Mouse (Mus musculus): ENCODE data around the gene Synpo2. TPM values are rescaled to one million over a fixed set of nuclear protein-coding genes. Genes with fewer than 3 reads are reported as not detected.

Synpo2 gene
- polyA plus RNA-seq, 1 experiment from 2014 or later, result 0.72 TPM

DNA sequence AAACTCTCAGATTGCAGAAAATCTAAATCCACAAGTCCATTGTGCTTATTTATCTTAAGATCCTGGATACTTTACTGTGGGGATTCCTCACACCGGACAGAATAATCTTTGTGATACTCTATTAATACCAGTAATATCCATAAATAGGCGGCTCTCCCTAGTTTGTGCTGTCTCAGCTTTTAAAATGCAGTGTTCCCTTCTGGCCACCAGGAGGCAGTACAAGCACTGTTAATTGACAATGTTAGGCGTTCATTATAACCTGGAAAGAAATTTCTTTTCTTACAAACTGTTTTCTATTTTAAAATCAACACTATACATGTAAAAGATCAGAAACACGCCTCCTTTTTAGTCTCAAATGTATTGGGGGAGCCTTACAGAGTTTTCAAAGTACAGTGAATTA, 75.2 kb downstream of the Synpo2 start:
- Histone ChIP-seq H3K9me3 (replicated peaks) (no peaks in the 10 kb centered on the region), H3K27ac (no peak overlapping the region), H3K36me3 (ENCODE audit: poor library complexity, severe bottlenecking) (no peaks in the 10 kb centered on the region), H3K4me1 (no peaks in the 10 kb centered on the region), H3K4me3 (no peak overlapping the region), H3K9ac (no peak overlapping the region), H3K27me3 (no peaks in the 10 kb centered on the region), H3K4me2 (no peak overlapping the region)
- 13% methylated on average over 4 of the region's 4 CpGs for WGBS
- no peak for ATAC-seq

DNA sequence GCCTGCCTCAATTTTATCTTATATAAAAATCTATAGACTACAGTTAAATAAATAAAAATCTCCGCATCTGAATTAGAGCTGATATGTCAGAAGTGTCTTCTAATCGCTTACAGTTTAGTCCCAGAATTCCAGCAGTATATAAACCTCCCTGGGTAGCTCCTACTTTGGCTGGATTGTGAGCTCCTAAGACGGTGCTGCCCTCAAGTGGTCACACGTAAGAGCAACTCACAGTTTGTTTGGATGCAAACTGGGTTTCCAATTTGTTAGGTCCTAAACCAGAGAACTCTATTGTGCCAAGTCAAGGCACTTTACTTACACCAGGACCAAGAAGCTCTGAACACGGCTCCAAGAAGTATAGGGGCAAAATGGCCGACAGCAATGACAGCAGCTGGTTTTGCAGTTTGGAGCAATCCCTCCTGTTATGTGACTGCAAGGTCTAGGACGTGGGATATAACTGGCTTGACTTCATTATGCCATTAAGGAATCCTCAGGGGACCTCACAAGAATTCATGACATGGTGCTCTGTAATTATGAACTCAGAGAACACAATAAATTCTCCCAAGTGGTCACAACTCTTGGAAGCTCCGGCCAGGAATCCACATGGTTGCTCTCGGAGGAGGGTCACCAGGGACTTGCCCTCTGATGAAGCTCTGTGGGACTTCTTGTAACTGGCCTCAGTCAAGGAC, 76.7 kb downstream of the Synpo2 start:
- H3K36me3 ChIP-seq (ENCODE audit: poor library complexity, severe bottlenecking), result no peaks in the 10 kb centered on the region
- H3K27ac ChIP-seq, result no peak overlapping the region
- H3K4me3 ChIP-seq, result no peak overlapping the region
- no peak overlapping the region for H3K9ac ChIP-seq
- no peaks in the 10 kb centered on the region for H3K9me3 ChIP-seq (replicated peaks)
- ATAC-seq, result peak; percentile 67
- WGBS, result 39% methylated on average over 9 of the region's 9 CpGs
- no peaks in the 10 kb centered on the region for H3K27me3 ChIP-seq
- no peak overlapping the region for H3K4me2 ChIP-seq
- no peaks in the 10 kb centered on the region for H3K4me1 ChIP-seq

DNA sequence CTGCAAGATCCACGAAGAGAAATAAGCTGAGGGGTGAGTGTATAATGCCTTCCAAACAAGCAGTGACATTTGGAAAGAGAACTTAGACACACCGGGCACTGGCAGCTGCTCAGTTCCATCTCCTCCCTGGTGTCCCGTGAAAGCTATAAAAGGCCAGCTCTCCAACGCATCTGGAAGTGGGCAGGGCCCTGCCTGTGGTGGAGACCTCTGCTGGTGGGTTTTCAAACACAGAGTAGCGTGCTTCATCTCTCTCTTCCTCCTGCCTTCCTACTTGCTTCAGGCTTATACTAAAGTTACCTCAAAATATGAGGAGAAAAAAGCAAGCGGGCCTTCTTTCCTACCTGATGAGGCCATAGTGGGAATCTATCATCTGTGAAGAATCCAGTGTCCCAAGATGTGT, 77.4 kb downstream of the Synpo2 start:
- no peak overlapping the region for H3K9ac ChIP-seq
- no peak overlapping the region for H3K4me3 ChIP-seq
- no peaks in the 10 kb centered on the region for H3K9me3 ChIP-seq (replicated peaks)
- no peak overlapping the region for H3K4me2 ChIP-seq
- H3K4me1 ChIP-seq, result no peaks in the 10 kb centered on the region
- H3K27me3 ChIP-seq, result no peaks in the 10 kb centered on the region
- H3K27ac ChIP-seq, result no peak overlapping the region
- ATAC-seq, result no peak
- H3K36me3 ChIP-seq (ENCODE audit: poor library complexity, severe bottlenecking), result no peaks in the 10 kb centered on the region
- WGBS, result 49% methylated on average over 6 of the region's 6 CpGs

DNA sequence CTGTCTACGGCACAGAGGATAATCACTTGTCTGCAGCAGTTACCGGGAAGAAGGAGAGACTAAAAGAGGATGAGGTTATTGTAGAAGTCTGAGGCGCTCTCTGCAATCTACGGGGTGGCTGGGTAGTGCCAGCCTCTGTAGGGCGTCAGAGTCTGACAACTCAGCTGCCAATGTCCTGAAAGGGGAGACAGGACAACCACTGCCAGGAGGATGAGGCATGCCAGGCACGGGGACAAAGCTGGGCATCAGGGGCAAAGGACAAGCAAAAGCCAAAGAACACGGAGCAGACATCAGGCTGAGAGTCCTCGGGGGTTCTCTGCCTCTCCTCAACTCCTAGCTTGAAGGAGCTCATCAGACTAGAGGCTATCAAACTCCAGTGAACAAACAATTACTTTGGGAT, 82.6 kb downstream of the Synpo2 start:
- Histone ChIP-seq H3K36me3 (ENCODE audit: poor library complexity, severe bottlenecking) (no peaks in the 10 kb centered on the region), H3K4me1 (no peaks in the 10 kb centered on the region), H3K9ac (no peak overlapping the region), H3K4me2 (no peak overlapping the region), H3K4me3 (no peak overlapping the region), H3K27ac (no peak overlapping the region), H3K27me3 (no peaks in the 10 kb centered on the region), H3K9me3 (replicated peaks) (no peaks in the 10 kb centered on the region)
- 86% methylated on average over 8 of the region's 8 CpGs for WGBS
- no peak for ATAC-seq

DNA sequence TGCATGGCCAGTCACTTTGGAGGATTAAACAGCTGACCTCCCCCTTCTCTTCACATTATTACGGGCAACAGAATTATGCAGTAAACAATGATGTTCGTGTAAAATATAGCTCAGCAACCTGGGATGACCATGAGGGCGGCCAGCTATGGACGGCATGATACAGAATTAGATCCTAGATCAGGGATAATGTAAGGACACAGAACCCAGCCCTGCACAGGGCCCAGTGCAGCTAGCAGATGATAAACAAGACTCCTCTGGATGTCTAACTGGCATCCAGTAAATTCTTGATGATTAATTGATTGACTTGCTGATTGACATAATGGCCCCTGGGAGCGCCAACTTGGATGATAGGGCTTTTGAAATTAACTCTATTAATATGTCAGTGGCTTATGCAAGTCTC, 83.0 kb downstream of the Synpo2 start:
- no peaks in the 10 kb centered on the region for H3K9me3 ChIP-seq (replicated peaks)
- ATAC-seq, result no peak
- H3K4me2 ChIP-seq, result no peak overlapping the region
- no peaks in the 10 kb centered on the region for H3K4me1 ChIP-seq
- H3K27ac ChIP-seq, result no peak overlapping the region
- H3K4me3 ChIP-seq, result no peak overlapping the region
- H3K36me3 ChIP-seq (ENCODE audit: poor library complexity, severe bottlenecking), result no peaks in the 10 kb centered on the region
- H3K27me3 ChIP-seq, result no peaks in the 10 kb centered on the region
- no peak overlapping the region for H3K9ac ChIP-seq
- 84% methylated on average over 5 of the region's 5 CpGs for WGBS

DNA sequence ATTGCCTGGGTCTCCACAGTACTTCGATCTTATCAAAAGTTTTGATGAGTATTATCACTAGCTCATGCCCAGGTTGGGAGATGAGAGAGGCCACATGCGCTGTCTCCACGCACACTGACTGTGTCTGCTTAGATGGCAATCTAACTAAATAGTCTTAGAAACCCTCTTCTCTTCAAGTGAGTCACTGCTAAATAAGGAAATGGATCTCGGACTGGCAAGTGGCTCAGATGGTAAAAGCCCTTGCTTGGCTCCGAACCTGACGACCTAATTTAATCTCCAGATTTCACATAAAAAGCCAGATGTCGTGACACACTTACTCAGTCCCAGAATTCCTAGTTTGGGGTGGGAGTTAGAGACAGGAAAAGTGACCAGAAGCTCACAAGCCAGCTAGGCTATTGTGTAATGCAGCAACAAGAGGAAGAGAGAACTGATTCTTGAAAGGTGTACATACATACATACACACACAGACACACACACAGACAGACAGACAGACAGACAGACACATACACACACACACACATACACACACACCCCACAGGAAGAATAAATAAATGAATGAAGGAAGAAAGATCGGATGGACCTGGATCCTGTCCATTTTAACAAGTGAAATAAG, 85.3 kb downstream of the Synpo2 start:
- WGBS, result 88% methylated on average over 8 of the region's 8 CpGs
- no peaks in the 10 kb centered on the region for H3K36me3 ChIP-seq (ENCODE audit: poor library complexity, severe bottlenecking)
- H3K27ac ChIP-seq, result no peak overlapping the region
- H3K4me1 ChIP-seq, result no peaks in the 10 kb centered on the region
- no peak overlapping the region for H3K4me2 ChIP-seq
- no peak overlapping the region for H3K9ac ChIP-seq
- no peaks in the 10 kb centered on the region for H3K9me3 ChIP-seq (replicated peaks)
- no peak for ATAC-seq
- H3K4me3 ChIP-seq, result no peak overlapping the region
- H3K27me3 ChIP-seq, result no peaks in the 10 kb centered on the region

DNA sequence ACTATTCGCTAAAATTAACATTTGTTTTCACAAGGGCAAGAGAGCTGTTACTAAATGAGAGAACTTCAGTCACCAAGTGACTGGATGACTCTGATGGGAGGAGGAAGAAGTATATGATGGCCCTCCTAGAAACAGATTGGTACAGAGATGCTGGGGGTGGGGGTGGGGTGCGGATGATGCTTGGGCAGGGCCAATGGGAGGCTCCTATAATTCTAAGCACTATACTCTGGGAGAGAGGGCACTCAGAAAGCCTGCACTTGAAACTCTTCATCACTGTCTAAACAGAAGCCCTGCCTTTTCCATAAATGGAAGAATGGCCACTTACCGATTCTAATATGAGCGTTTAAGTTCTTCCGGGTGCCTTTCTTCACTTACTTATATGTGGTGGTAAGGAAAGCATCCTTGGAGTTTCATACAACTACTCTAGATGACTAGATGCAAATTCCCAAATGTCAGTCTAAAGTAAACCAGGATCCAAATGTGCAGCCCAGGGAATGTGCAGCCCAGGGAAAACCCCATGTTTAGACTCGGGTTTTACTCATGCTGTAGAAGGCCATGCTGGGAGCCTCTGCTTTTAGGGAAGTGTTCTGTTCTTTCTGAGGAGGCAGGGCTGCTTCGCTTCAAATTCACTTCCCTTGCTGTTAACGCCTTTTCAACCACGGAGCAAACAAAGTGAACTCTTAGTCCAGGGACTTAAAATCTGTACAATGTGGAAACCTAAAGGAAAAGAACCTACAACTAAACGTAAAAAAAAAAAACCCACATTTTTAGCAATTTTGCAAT, 86.4 kb downstream of the Synpo2 start:
- Histone ChIP-seq H3K4me3 (no peak overlapping the region), H3K4me2 (no peak overlapping the region), H3K4me1 (no peaks in the 10 kb centered on the region), H3K9ac (no peak overlapping the region), H3K36me3 (ENCODE audit: poor library complexity, severe bottlenecking) (no peaks in the 10 kb centered on the region), H3K27me3 (no peaks in the 10 kb centered on the region), H3K9me3 (replicated peaks) (no peaks in the 10 kb centered on the region), H3K27ac (no peak overlapping the region)
- WGBS, result 83% methylated on average over 10 of the region's 10 CpGs
- ATAC-seq, result no peak

DNA sequence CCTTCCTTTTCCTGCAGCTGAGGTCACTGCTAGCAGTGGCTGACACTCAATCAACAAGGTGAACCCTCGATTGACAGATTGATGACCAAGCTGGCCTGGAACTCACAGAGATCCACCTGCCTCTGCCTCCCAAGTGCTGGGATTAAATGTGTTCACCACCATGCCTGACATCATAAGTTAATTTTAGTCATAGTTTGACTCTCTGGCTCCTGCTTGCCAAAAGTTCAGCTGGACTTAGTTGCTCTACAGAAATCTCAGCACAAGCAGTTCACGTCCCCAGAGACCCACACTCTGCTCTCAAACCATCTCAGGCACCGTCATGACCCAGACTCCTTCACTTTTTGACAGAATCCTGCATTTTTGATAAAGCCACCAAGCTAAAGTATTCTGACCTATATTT, 87.3 kb downstream of the Synpo2 start:
- H3K36me3 ChIP-seq (ENCODE audit: poor library complexity, severe bottlenecking), result no peaks in the 10 kb centered on the region
- no peak overlapping the region for H3K4me3 ChIP-seq
- no peaks in the 10 kb centered on the region for H3K4me1 ChIP-seq
- no peak for ATAC-seq
- H3K27ac ChIP-seq, result no peak overlapping the region
- WGBS, result 92% methylated on average over 3 of the region's 3 CpGs
- no peak overlapping the region for H3K4me2 ChIP-seq
- no peak overlapping the region for H3K9ac ChIP-seq
- no peaks in the 10 kb centered on the region for H3K27me3 ChIP-seq
- H3K9me3 ChIP-seq (replicated peaks), result no peaks in the 10 kb centered on the region

DNA sequence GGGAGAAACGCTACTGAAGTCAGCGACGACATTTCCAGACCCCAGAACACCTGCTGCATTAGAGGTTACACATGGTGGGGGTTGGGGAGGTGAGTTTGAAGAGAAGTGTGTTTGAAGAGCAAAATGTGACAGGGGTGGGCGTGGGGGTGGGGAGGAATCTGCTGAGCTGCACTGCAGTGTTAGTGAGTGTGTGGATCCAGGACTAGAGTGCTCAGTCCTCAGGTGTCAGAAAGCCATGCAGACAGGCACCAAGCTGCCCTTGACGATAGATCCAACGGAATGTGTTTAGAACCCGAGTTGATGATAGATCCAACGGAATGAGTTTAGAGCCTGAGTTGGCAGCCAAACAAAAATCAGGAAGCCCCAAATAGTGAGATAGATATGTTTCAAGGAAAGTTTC, 89.4 kb downstream of the Synpo2 start:
- H3K4me2 ChIP-seq, result no peak overlapping the region
- no peaks in the 10 kb centered on the region for H3K27me3 ChIP-seq
- no peaks in the 10 kb centered on the region for H3K9me3 ChIP-seq (replicated peaks)
- H3K9ac ChIP-seq, result no peak overlapping the region
- no peaks in the 10 kb centered on the region for H3K4me1 ChIP-seq
- H3K4me3 ChIP-seq, result no peak overlapping the region
- no peak overlapping the region for H3K27ac ChIP-seq
- ATAC-seq, result no peak
- no peaks in the 10 kb centered on the region for H3K36me3 ChIP-seq (ENCODE audit: poor library complexity, severe bottlenecking)
- 85% methylated on average over 8 of the region's 8 CpGs for WGBS

DNA sequence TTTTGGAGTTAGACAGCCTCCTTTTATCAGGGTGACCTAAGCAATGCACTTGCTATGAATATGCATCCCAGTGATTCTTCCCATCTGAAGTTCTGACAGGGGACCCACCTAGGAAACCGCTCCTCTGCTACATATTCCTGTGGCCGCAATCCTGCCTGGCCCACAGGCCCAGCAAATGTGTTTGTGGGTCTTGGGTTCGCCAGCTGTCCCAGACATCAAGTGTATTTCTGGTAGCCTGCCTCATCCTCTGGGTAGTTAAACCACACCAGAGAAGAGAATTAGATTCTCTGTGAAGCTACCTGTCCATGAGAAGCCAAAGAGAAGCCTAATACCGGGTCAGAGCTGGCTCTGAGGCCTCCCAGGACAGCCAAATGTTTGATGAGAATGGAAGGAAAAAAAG, 90.0 kb downstream of the Synpo2 start:
- Histone ChIP-seq H3K27me3 (no peaks in the 10 kb centered on the region), H3K9me3 (replicated peaks) (no peaks in the 10 kb centered on the region), H3K36me3 (ENCODE audit: poor library complexity, severe bottlenecking) (no peaks in the 10 kb centered on the region), H3K4me3 (no peak overlapping the region), H3K9ac (no peak overlapping the region), H3K4me1 (no peaks in the 10 kb centered on the region), H3K4me2 (no peak overlapping the region), H3K27ac (no peak overlapping the region)
- ATAC-seq, result no peak
- 83% methylated on average over 4 of the region's 4 CpGs for WGBS

DNA sequence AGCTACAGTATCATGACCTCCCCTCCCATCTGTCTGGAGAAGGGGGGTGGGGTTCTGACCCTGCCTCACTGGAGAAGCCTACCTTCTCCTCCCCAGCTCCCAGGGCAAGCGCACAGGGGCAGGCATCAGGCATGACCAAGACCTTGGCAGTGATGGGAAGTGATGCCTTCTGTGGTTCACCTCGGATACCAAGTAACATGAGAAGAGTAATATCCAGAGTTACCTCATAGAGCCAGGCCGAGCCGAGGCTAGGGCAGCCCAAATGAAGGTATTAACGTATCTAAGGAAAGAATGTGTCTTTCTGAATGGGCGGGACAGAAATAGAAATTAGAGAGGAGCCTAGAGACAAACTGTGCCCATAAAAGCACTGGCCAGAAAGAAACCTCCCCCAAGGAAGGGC, 92.5 kb downstream of the Synpo2 start:
- H3K4me3 ChIP-seq, result no peak overlapping the region
- H3K36me3 ChIP-seq (ENCODE audit: poor library complexity, severe bottlenecking), result no peaks in the 10 kb centered on the region
- no peaks in the 10 kb centered on the region for H3K4me1 ChIP-seq
- H3K4me2 ChIP-seq, result no peak overlapping the region
- ATAC-seq, result no peak
- no peak overlapping the region for H3K9ac ChIP-seq
- no peaks in the 10 kb centered on the region for H3K9me3 ChIP-seq (replicated peaks)
- no peaks in the 10 kb centered on the region for H3K27me3 ChIP-seq
- no peak overlapping the region for H3K27ac ChIP-seq
- 85% methylated on average over 6 of the region's 6 CpGs for WGBS

DNA sequence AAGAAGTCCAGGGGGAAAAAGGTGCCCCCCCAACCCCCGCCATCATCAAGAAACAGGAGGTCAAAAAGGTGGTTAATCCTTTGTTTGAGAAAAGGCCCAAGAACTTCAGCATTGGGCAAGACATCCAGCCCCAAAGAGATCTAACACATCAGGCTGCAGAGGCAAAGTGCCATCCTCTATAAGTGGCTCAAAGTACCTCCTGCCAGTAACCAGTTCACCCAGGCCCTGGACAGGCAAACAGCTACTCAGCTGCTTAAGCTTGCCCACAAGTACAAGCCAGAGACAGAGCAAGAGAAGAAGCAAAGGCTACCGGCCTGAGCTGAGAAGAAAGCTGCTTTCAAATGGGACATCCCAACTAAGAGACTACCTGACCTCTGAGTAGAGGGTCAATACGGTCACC, 93.7 kb downstream of the Synpo2 start:
- 70% methylated on average over 3 of the region's 3 CpGs for WGBS
- H3K36me3 ChIP-seq (ENCODE audit: poor library complexity, severe bottlenecking), result no peaks in the 10 kb centered on the region
- H3K4me1 ChIP-seq, result no peaks in the 10 kb centered on the region
- ATAC-seq, result no peak
- H3K9ac ChIP-seq, result no peak overlapping the region
- H3K4me2 ChIP-seq, result no peak overlapping the region
- no peak overlapping the region for H3K4me3 ChIP-seq
- no peaks in the 10 kb centered on the region for H3K27me3 ChIP-seq
- H3K9me3 ChIP-seq (replicated peaks), result no peaks in the 10 kb centered on the region
- H3K27ac ChIP-seq, result no peak overlapping the region
